Mouse (Mus musculus): ENCODE data around the gene Lins1. TPM values are rescaled to one million over a fixed set of nuclear protein-coding genes. Genes with fewer than 3 reads are reported as not detected.

Lins1 gene
- total RNA-seq, 2 experiments from 2014 or later: 8.6 to 25.2 TPM

- ATAC-seq (replicated peaks; ENCODE audit: poor library complexity, severe bottlenecking): no peak
Measured at GRCm38 (mm10) chr7:66728072-66728471, 38.4 kb downstream of the Lins1 start.

- no peak for ATAC-seq (replicated peaks; ENCODE audit: poor library complexity, severe bottlenecking)
Measured at GRCm38 (mm10) chr7:66729232-66729631, 39.5 kb downstream of the Lins1 start.

GRCm38 (mm10) chr7:66733431-66733830 is 43.7 kb downstream of the Lins1 start:
- ATAC-seq (replicated peaks; ENCODE audit: poor library complexity, severe bottlenecking): no peak

- no peak for ATAC-seq (replicated peaks; ENCODE audit: poor library complexity, severe bottlenecking)
Measured at GRCm38 (mm10) chr7:66733882-66734281, 44.2 kb downstream of the Lins1 start.

- ATAC-seq (replicated peaks; ENCODE audit: poor library complexity, severe bottlenecking): no peak
Measured at GRCm38 (mm10) chr7:66734466-66734865, 44.8 kb downstream of the Lins1 start.

GRCm38 (mm10) chr7:66734993-66735392 is 45.3 kb downstream of the Lins1 start:
- ATAC-seq (replicated peaks; ENCODE audit: poor library complexity, severe bottlenecking): no peak

GRCm38 (mm10) chr7:66737418-66737817 is 47.7 kb downstream of the Lins1 start:
- no peak for ATAC-seq (replicated peaks; ENCODE audit: poor library complexity, severe bottlenecking)

- peak; percentile 33; the same call in 1 of the 2 replicates for ATAC-seq (replicated peaks; ENCODE audit: poor library complexity, severe bottlenecking)
Measured at GRCm38 (mm10) chr7:66741008-66741407, 51.3 kb downstream of the Lins1 start.

- no peak for ATAC-seq (replicated peaks; ENCODE audit: poor library complexity, severe bottlenecking)
Measured at GRCm38 (mm10) chr7:66741412-66741811, 51.7 kb downstream of the Lins1 start.

GRCm38 (mm10) chr7:66743377-66743781 is 53.7 kb downstream of the Lins1 start, which contains the start of gene Cers3:
TSS of gene Cers3 (plus strand) at chr7:66743504.
- ATAC-seq (replicated peaks; ENCODE audit: poor library complexity, severe bottlenecking): peak; percentile 27; the same call in 1 of the 2 replicates

- ATAC-seq (replicated peaks; ENCODE audit: poor library complexity, severe bottlenecking): no peak
Measured at GRCm38 (mm10) chr7:66746972-66747371, 57.3 kb downstream of the Lins1 start.

- ATAC-seq (replicated peaks; ENCODE audit: poor library complexity, severe bottlenecking): no peak
Measured at GRCm38 (mm10) chr7:66749998-66750397, 60.3 kb downstream of the Lins1 start.

- no peak for ATAC-seq (replicated peaks; ENCODE audit: poor library complexity, severe bottlenecking)
Measured at GRCm38 (mm10) chr7:66753816-66754215, 64.1 kb downstream of the Lins1 start.

- ATAC-seq (replicated peaks; ENCODE audit: poor library complexity, severe bottlenecking): peak; percentile 40
Measured at GRCm38 (mm10) chr7:66755611-66756010, 65.9 kb downstream of the Lins1 start.

Other genes with a start within 250 kb of the Lins1 start
- 13.3 and 16.6 TPM in 2 replicates for gene Asb7, start 293 bp upstream of the Lins1 start, total RNA-seq (2014; fragmentation: Nextera tagmentation)
- 7.5 and 9.5 TPM in 2 replicates for gene Asb7, start 293 bp upstream of the Lins1 start, total RNA-seq (2017)
- gene Cers3, start 53.6 kb downstream of the Lins1 start, total RNA-seq (2014; fragmentation: Nextera tagmentation): not detected in 2 replicates
- gene Cers3, start 53.6 kb downstream of the Lins1 start, total RNA-seq (2017): not detected in 2 replicates
- 1.9 TPM in 1 of 2 replicates, not detected in the other for gene Adamts17, start 149.8 kb downstream of the Lins1 start, total RNA-seq (2014; fragmentation: Nextera tagmentation)
- gene Adamts17, start 149.8 kb downstream of the Lins1 start, total RNA-seq (2017): 0.09 TPM in 1 of 2 replicates, not detected in the other